Mouse (Mus musculus) hindbrain, postnatal 0 days (tissue): ENCODE data around the gene Sult2b1. TPM values are rescaled to one million over a fixed set of nuclear protein-coding genes. Genes with fewer than 3 reads are reported as not detected.

Experiments
- ATAC-seq: fragments of 200-750 bp; cut with Nextera tagmentation; 2 replicates; pipeline ENCODE4 v1.8.0; 2017; ENCODE audit warnings: mild to moderate bottlenecking, moderate TSS enrichment, moderate library complexity
- DNase-seq: peaks from one replicate; pipeline ENCODE4 v3.0.0-alpha.2; 2015; ENCODE audit warnings: low spot score
- H3K27ac ChIP-seq: fragments of 300-500 bp; sonication (generic); 2 replicates; pipeline ENCODE4 v1.5.1; 2014; ENCODE audit warnings: mild to moderate bottlenecking
- H3K27me3 ChIP-seq: fragments of 300-500 bp; sonication (generic); 2 replicates; pipeline ENCODE4 v1.6.1; 2014; ENCODE audit warnings: low read length, mixed read lengths; ENCODE audit not compliant: insufficient read depth
- H3K36me3 ChIP-seq: fragments of 300-500 bp; sonication (generic); 2 replicates; pipeline ENCODE4 v1.6.1; 2014; ENCODE audit warnings: low read length, mixed read lengths; ENCODE audit not compliant: insufficient read depth
- H3K4me1 ChIP-seq: fragments of 300-500 bp; sonication (generic); 2 replicates; pipeline ENCODE4 v1.6.1; 2014; ENCODE audit warnings: antibody characterized with exemption, low read length, mixed read lengths; ENCODE audit not compliant: insufficient read depth
- H3K4me2 ChIP-seq: fragments of 300-500 bp; sonication (generic); 2 replicates; pipeline ENCODE4 v1.6.1; 2014; ENCODE audit warnings: low read depth, mild to moderate bottlenecking, low read length, moderate library complexity, mixed read lengths
- H3K4me3 ChIP-seq: fragments of 300-500 bp; sonication (generic); 2 replicates; pipeline ENCODE4 v1.5.1; 2014; ENCODE audit warnings: low read length
- H3K9ac ChIP-seq: fragments of 300-500 bp; sonication (generic); replicated peaks from 2 replicates; pipeline ENCODE4 v1.6.1; 2014; ENCODE audit warnings: mild to moderate bottlenecking, low read length, moderate library complexity, mixed read lengths
- H3K9me3 ChIP-seq: fragments of 300-500 bp; sonication (generic); 2 replicates; pipeline ENCODE4 v1.6.1; 2016; ENCODE audit warnings: low read length, mixed read lengths
- CTCF ChIP-seq: IDR thresholded peaks from 2 replicates; pipeline ENCODE4 v1.5.1; 2016; ENCODE audit warnings: antibody characterized with exemption, control low read depth, low read depth
- WGBS: fragments of 180-500 bp; shearing (Covaris S2); extraction: QIAGEN DNeasy Blood & Tissue Kit; methylation state at CpG from one replicate; pipeline ENCODE4 v1.1.7; 2014; 5-methylcytosine and 5-hydroxymethylcytosine counted together
- polyA plus RNA-seq: library from polyadenylated mRNA; unstranded; fragments of >200 nt; fragmentation: Nextera tagmentation; extraction: Ambion mirVana; gene quantifications from 2 replicates; pipeline ENCODE4 v1.2.1, GENCODE M21; 2015
- total RNA-seq: library from RNA; depleted of rRNA; stranded (reverse); fragments of >200 nt; gene quantifications from 2 replicates; pipeline ENCODE4 v1.2.3, GENCODE M21; 2014

Sult2b1 gene
- total and polyA plus RNA-seq, 2 experiments from 2014 or later, result 4.7 to 5.7 TPM

DNA sequence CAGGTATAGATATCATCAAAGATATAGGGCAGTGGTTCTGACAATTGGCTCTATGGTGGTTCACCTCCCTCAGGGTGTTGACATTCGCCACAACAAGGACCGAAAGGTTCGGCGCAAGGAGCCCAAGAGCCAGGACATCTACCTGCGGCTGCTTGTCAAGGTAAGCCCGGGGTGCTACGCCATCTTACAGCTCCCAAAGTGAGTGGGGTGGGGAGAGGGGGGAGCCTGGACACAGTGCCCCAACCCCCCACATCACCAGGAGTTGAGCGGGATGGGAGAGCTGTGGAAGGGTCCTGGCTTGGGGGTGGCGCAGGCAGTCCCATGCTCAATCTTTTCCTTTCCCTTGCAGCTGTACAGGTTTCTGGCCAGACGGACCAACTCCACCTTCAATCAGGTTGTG is 65.3 kb downstream of the Sult2b1 start:
- no peaks in the 10 kb centered on the region for H3K9me3 ChIP-seq
- H3K4me3 ChIP-seq, result peak overlapping the region; percentile 82
- peaks cover 27% of the 10 kb centered on the region for H3K4me1 ChIP-seq
- peaks cover 20% of the 10 kb centered on the region for H3K36me3 ChIP-seq
- H3K27me3 ChIP-seq, result no peaks in the 10 kb centered on the region
- ATAC-seq (no peak), DNase-seq (no peak)
- H3K4me2 ChIP-seq, result peak overlapping the region; percentile 83
- no peak overlapping the region for H3K27ac ChIP-seq
- 85% methylated on average over 10 of the region's 10 CpGs for WGBS
- TF ChIP-seq CTCF, result no peak
- peak overlapping the region; percentile 94 for H3K9ac ChIP-seq

DNA sequence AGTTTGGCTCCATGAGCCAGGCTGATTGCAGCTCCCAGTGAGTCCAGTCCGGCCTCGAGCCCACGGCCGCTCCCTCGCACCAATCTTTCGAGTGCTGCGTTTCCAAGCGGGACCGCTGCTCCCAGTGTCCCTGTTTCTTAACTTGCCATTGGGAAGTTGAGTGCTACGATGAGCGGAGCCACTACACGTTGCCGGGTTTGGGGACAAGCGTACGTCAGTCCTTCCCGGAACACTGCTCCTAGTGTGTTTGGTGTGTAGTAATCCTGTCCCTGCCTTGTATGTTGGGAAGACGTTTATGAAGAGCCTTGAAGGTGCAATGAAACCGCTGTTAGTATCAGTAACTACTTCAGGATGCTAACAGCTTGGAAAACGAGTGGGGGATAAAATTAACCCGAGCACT is 66.1 kb downstream of the Sult2b1 start:
- Histone ChIP-seq H3K4me2 (peak overlapping the region; percentile 83), H3K4me1 (peaks cover 27% of the 10 kb centered on the region), H3K27ac (peak overlapping the region; percentile 93), H3K9ac (peak overlapping the region; percentile 94), H3K36me3 (peaks cover 21% of the 10 kb centered on the region), H3K27me3 (no peaks in the 10 kb centered on the region), H3K4me3 (peak overlapping the region; percentile 82), H3K9me3 (no peaks in the 10 kb centered on the region)
- ATAC-seq (no peak), DNase-seq (peak; percentile 56)
- 0% methylated on average over 20 of the region's 20 CpGs for WGBS
- TF ChIP-seq CTCF, result no peak

GRCm38 (mm10) chr7:45717918-45718297 is 66.6 kb downstream of the Sult2b1 start, which contains the start of gene Sphk2:
TSS of gene Sphk2 (minus strand) at chr7:45718002.
- TF ChIP-seq CTCF, result no peak; the same call in 1 of the 2 replicates
- WGBS, result under 1% methylated on average over 41 of the region's 41 CpGs
- ATAC-seq, result peak; percentile 85

GRCm38 (mm10) chr7:45716952-45717917 is 67.2 kb downstream of the Sult2b1 start:
- TF ChIP-seq CTCF, result no peak
- peaks cover 32% of the 10 kb centered on the region for H3K36me3 ChIP-seq
- ATAC-seq (peak; percentile 30), DNase-seq (no peak)
- no peaks in the 10 kb centered on the region for H3K9me3 ChIP-seq
- H3K4me3 ChIP-seq, result peak overlapping the region; percentile 82
- 10% methylated on average over 31 of the region's 31 CpGs for WGBS
- H3K27ac ChIP-seq, result peak overlapping the region; percentile 93
- peaks cover 27% of the 10 kb centered on the region for H3K4me1 ChIP-seq
- peak overlapping the region; percentile 85 for H3K4me2 ChIP-seq
- peak overlapping the region; percentile 94 for H3K9ac ChIP-seq
- no peaks in the 10 kb centered on the region for H3K27me3 ChIP-seq

More at GRCm38 (mm10) chr7:45717918-45718297, 66.6 kb downstream of the Sult2b1 start, which contains the start of gene Sphk2:
- H3K4me1 ChIP-seq, result peaks cover 27% of the 10 kb centered on the region
- H3K4me3 ChIP-seq, result peak within 1 kb of the TSS; percentile 82
- peak within 1 kb of the TSS; percentile 94 for H3K9ac ChIP-seq
- DNase-seq, result peak; percentile 100
- H3K9me3 ChIP-seq, result no peaks in the 10 kb centered on the region
- peak within 1 kb of the TSS; percentile 85 for H3K4me2 ChIP-seq
- H3K36me3 ChIP-seq, result peaks cover 25% of the 10 kb centered on the region
- peak within 1 kb of the TSS; percentile 93 for H3K27ac ChIP-seq
- no peaks in the 10 kb centered on the region for H3K27me3 ChIP-seq

DNA sequence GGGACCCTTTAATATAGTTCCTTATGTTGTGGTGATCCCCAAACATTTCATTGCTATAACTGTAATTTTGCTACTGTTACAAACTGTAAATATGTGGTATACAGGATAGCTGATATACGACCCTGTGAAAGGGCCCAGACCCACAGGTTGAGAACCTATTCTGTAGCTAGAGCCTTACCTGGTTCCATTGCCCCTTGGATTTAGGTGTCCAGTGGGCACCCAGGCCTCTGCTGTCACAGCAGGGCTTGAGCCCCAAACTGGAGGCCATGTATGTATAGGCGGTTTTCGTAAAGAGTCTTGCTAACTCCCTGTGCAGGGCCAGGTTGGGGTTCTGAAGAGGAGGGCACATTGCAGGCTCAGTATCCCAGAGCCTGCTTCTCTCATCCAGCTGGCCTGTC is 68.0 kb downstream of the Sult2b1 start:
- no peaks in the 10 kb centered on the region for H3K27me3 ChIP-seq
- ATAC-seq, result no peak
- H3K27ac ChIP-seq, result no peak overlapping the region
- no peak for TF ChIP-seq CTCF
- peak overlapping the region; percentile 82; the same call in 1 of the 2 replicates for H3K4me3 ChIP-seq
- H3K9me3 ChIP-seq, result no peaks in the 10 kb centered on the region
- H3K4me2 ChIP-seq, result peak overlapping the region; percentile 85
- H3K4me1 ChIP-seq, result peaks cover 27% of the 10 kb centered on the region
- peaks cover 38% of the 10 kb centered on the region for H3K36me3 ChIP-seq
- 89% methylated on average over 3 of the region's 3 CpGs for WGBS
- no peak overlapping the region for H3K9ac ChIP-seq
- no peak for DNase-seq

- H3K27me3 ChIP-seq, result no peaks in the 10 kb centered on the region
- 84% methylated on average over 19 of the region's 19 CpGs for WGBS
- no peak for ATAC-seq
- peak overlapping the region; percentile 93 for H3K4me2 ChIP-seq
- H3K9ac ChIP-seq, result peak overlapping the region; percentile 70; the same call in 1 of the 2 replicates
- H3K4me1 ChIP-seq, result peaks cover 27% of the 10 kb centered on the region
- H3K27ac ChIP-seq, result peak overlapping the region; percentile 69; the same call in 1 of the 2 replicates
- peaks cover 36% of the 10 kb centered on the region for H3K36me3 ChIP-seq
- TF ChIP-seq CTCF, result no peak
- H3K9me3 ChIP-seq, result no peaks in the 10 kb centered on the region
- peak overlapping the region; percentile 65 for H3K4me3 ChIP-seq
- no peak for DNase-seq
Observed at GRCm38 (mm10) chr7:45715741-45716459, 68.6 kb downstream of the Sult2b1 start.
